Mouse (Mus musculus): ENCODE data around the gene Fcer1a. TPM values are rescaled to one million over a fixed set of nuclear protein-coding genes. Genes with fewer than 3 reads are reported as not detected.
"Not testable (repeated sequence)": the region's sequence is repeated elsewhere in the genome, so short reads cannot be mapped to it uniquely, and the experiment has no call there.

Fcer1a gene
- polyA plus RNA-seq (2016; fragmentation: Nextera tagmentation; extraction: Ambion mirVana) = not detected in 2 replicates

- Histone ChIP-seq H3K36me3 (no peaks in the 10 kb centered on the region), H3K4me3 (no peak within 1 kb of the TSS), H3K9ac (no peak within 1 kb of the TSS), H3K9me3 (replicated peaks) (no peaks in the 10 kb centered on the region), H3K4me2 (replicated peaks) (no peak within 1 kb of the TSS), H3K27me3 (no peaks in the 10 kb centered on the region), H3K4me1 (no peaks in the 10 kb centered on the region), H3K27ac (no peak within 1 kb of the TSS)
- WGBS = 93% methylated on average over 2 of the region's 2 CpGs
- no peak for ATAC-seq (ENCODE audit: low FRiP score)
Measured at GRCm38 (mm10) chr1:173227081-173227480, at the start of gene Fcer1a. TSS of gene Fcer1a (minus strand) at chr1:173227214.

- H3K4me2 ChIP-seq (replicated peaks) = no peak within 1 kb of the TSS
- no peak within 1 kb of the TSS for H3K9ac ChIP-seq
- H3K27ac ChIP-seq = no peak within 1 kb of the TSS
- no peaks in the 10 kb centered on the region for H3K9me3 ChIP-seq (replicated peaks)
- H3K4me3 ChIP-seq = no peak within 1 kb of the TSS
- H3K36me3 ChIP-seq = no peaks in the 10 kb centered on the region
- ATAC-seq (ENCODE audit: low FRiP score) = no peak
- no peaks in the 10 kb centered on the region for H3K27me3 ChIP-seq
- H3K4me1 ChIP-seq = no peaks in the 10 kb centered on the region
Measured at GRCm38 (mm10) chr1:173265701-173266100, 38.7 kb upstream of the Fcer1a start, which contains the start of gene Olfr418. TSS of gene Olfr418 (plus strand) at chr1:173266001.

GRCm38 (mm10) chr1:173249888-173250287 lies 22.9 kb upstream of the Fcer1a start:
- no peak for ATAC-seq (ENCODE audit: low FRiP score)

GRCm38 (mm10) chr1:173237004-173237403 lies 10.0 kb upstream of the Fcer1a start:
- H3K36me3 ChIP-seq; H3K27ac ChIP-seq; H3K4me2 ChIP-seq (replicated peaks); H3K9me3 ChIP-seq (replicated peaks); H3K9ac ChIP-seq; ATAC-seq (ENCODE audit: low FRiP score); H3K27me3 ChIP-seq; H3K4me3 ChIP-seq; H3K4me1 ChIP-seq: not testable (repeated sequence)
- 86% methylated on average over 1 of the region's 1 CpGs for WGBS

More at GRCm38 (mm10) chr1:173249888-173250287, 22.9 kb upstream of the Fcer1a start:
- Histone ChIP-seq H3K4me1 (no peaks in the 10 kb centered on the region), H3K27me3 (no peaks in the 10 kb centered on the region), H3K9me3 (replicated peaks) (no peaks in the 10 kb centered on the region), H3K36me3 (no peaks in the 10 kb centered on the region), H3K27ac (no peak overlapping the region), H3K4me3 (no peak overlapping the region), H3K4me2 (replicated peaks) (no peak overlapping the region), H3K9ac (no peak overlapping the region)
- WGBS = 92% methylated on average over 3 of the region's 3 CpGs

- no peaks in the 10 kb centered on the region for H3K36me3 ChIP-seq
- ATAC-seq (ENCODE audit: low FRiP score) = no peak
- H3K27me3 ChIP-seq = no peaks in the 10 kb centered on the region
- no peak overlapping the region for H3K27ac ChIP-seq
- H3K9ac ChIP-seq = no peak overlapping the region
- H3K4me1 ChIP-seq = no peaks in the 10 kb centered on the region
- no peaks in the 10 kb centered on the region for H3K9me3 ChIP-seq (replicated peaks)
- H3K4me3 ChIP-seq = no peak overlapping the region
- H3K4me2 ChIP-seq (replicated peaks) = no peak overlapping the region
- WGBS = 89% methylated on average over 3 of the region's 3 CpGs
Measured at GRCm38 (mm10) chr1:173216481-173216880, 10.5 kb downstream of the Fcer1a start.

- no peak for ATAC-seq (ENCODE audit: low FRiP score)
- 89% methylated on average over 5 of the region's 5 CpGs for WGBS
- no peak within 1 kb of the TSS for H3K9ac ChIP-seq
- H3K4me1 ChIP-seq = no peaks in the 10 kb centered on the region
- no peaks in the 10 kb centered on the region for H3K27me3 ChIP-seq
- H3K4me2 ChIP-seq (replicated peaks) = no peak within 1 kb of the TSS
- H3K9me3 ChIP-seq (replicated peaks) = no peaks in the 10 kb centered on the region
- H3K4me3 ChIP-seq = no peak within 1 kb of the TSS
- H3K27ac ChIP-seq = no peak within 1 kb of the TSS
- no peaks in the 10 kb centered on the region for H3K36me3 ChIP-seq
Measured at GRCm38 (mm10) chr1:173212092-173212491, 14.9 kb downstream of the Fcer1a start, which contains the start of gene Olfr1404. TSS of gene Olfr1404 (plus strand) at chr1:173212392.

GRCm38 (mm10) chr1:173197508-173197907 lies 29.5 kb downstream of the Fcer1a start, which contains the start of gene Olfr218:
TSS of gene Olfr218 (plus strand) at chr1:173197808.
- WGBS = 75% methylated on average over 5 of the region's 5 CpGs
- Histone ChIP-seq H3K27ac (no peak within 1 kb of the TSS), H3K4me1 (no peaks in the 10 kb centered on the region), H3K9ac (no peak within 1 kb of the TSS), H3K36me3 (no peaks in the 10 kb centered on the region), H3K27me3 (no peaks in the 10 kb centered on the region), H3K4me2 (replicated peaks) (no peak within 1 kb of the TSS), H3K4me3 (no peak within 1 kb of the TSS), H3K9me3 (replicated peaks) (no peaks in the 10 kb centered on the region)
- no peak for ATAC-seq (ENCODE audit: low FRiP score)

- no peaks in the 10 kb centered on the region for H3K27me3 ChIP-seq
- no peak overlapping the region for H3K27ac ChIP-seq
- H3K4me3 ChIP-seq = no peak overlapping the region
- H3K4me2 ChIP-seq (replicated peaks) = no peak overlapping the region
- H3K36me3 ChIP-seq = no peaks in the 10 kb centered on the region
- H3K4me1 ChIP-seq = no peaks in the 10 kb centered on the region
- 87% methylated on average over 2 of the region's 2 CpGs for WGBS
- ATAC-seq (ENCODE audit: low FRiP score) = no peak
- H3K9ac ChIP-seq = no peak overlapping the region
- H3K9me3 ChIP-seq (replicated peaks) = no peaks in the 10 kb centered on the region
Measured at GRCm38 (mm10) chr1:173196359-173196758, 30.7 kb downstream of the Fcer1a start.

GRCm38 (mm10) chr1:173192059-173192458 lies 35.0 kb downstream of the Fcer1a start:
- no peak overlapping the region for H3K27ac ChIP-seq
- no peaks in the 10 kb centered on the region for H3K27me3 ChIP-seq
- ATAC-seq (ENCODE audit: low FRiP score) = no peak
- H3K4me1 ChIP-seq = no peaks in the 10 kb centered on the region
- no peaks in the 10 kb centered on the region for H3K9me3 ChIP-seq (replicated peaks)
- no peak overlapping the region for H3K4me2 ChIP-seq (replicated peaks)
- H3K36me3 ChIP-seq = no peaks in the 10 kb centered on the region
- no peak overlapping the region for H3K4me3 ChIP-seq
- no peak overlapping the region for H3K9ac ChIP-seq
- WGBS = 82% methylated on average over 3 of the region's 3 CpGs

- Histone ChIP-seq H3K4me3 (no peak within 1 kb of the TSS), H3K27ac (no peak within 1 kb of the TSS), H3K9me3 (replicated peaks) (no peaks in the 10 kb centered on the region), H3K27me3 (no peaks in the 10 kb centered on the region), H3K9ac (no peak within 1 kb of the TSS), H3K4me1 (no peaks in the 10 kb centered on the region), H3K4me2 (replicated peaks) (no peak within 1 kb of the TSS), H3K36me3 (no peaks in the 10 kb centered on the region)
- ATAC-seq (ENCODE audit: low FRiP score) = no peak
- WGBS = 67% methylated on average over 3 of the region's 3 CpGs
Measured at GRCm38 (mm10) chr1:173190540-173190939, 36.5 kb downstream of the Fcer1a start, which contains the start of gene Olfr1406. TSS of gene Olfr1406 (minus strand) at chr1:173190640.

GRCm38 (mm10) chr1:173174154-173174842 lies 52.7 kb downstream of the Fcer1a start:
- Histone ChIP-seq H3K27ac (no peak overlapping the region), H3K27me3 (no peaks in the 10 kb centered on the region), H3K9ac (no peak overlapping the region), H3K4me1 (no peaks in the 10 kb centered on the region), H3K4me2 (replicated peaks) (no peak overlapping the region), H3K4me3 (no peak overlapping the region), H3K36me3 (no peaks in the 10 kb centered on the region), H3K9me3 (replicated peaks) (no peaks in the 10 kb centered on the region)
- ATAC-seq (ENCODE audit: low FRiP score) = no peak
